Mouse (Mus musculus) urinary bladder, postnatal 25 days (tissue): Measurements from ENCODE around the gene Atp6v0d1.

Experiments
- DNase-seq: peaks from one replicate; pipeline ENCODE4 v3.0.0; 2022; ENCODE audit warnings: low spot score

Gene Atp6v0d1

DNA sequence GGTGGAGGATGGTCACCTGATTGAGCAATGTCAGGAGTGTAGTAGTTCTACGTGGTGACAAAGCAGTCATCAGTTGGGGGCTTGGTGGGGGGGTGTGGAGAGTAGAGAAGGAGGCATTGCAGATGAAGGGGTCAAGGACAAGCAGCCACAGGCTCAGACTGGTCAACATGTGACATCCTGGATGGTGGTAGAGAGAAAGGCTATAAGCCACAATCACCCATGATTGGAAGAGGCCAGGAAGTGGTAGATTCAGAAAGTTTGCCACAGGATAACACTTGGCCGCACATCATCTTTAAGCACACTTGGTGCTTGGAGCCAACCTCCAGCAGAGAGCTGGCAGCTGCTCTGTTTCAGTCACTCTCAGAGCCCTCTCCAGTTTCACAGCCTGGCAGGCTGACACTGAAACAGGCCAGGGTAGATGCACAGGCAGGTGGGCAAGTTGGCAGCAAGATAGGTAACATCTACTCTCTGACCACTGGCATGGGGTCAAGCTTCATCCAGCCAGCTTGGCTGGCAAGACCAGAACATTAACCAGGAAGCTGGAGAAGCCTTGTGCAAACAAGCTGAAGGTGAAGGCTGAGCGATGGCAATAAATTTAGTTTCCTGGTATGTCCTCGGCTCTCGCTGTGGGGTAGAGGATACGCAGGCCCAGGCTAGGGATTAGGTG is 28.7 kb downstream of the Atp6v0d1 start:
- no peak for DNase-seq

- DNase-seq, result no peak
Measured at GRCm38 (mm10) chr8:105536546-105536945, 29.3 kb downstream of the Atp6v0d1 start.

GRCm38 (mm10) chr8:105533892-105534329 is 31.9 kb downstream of the Atp6v0d1 start:
- DNase-seq, result peak; percentile 79

DNA sequence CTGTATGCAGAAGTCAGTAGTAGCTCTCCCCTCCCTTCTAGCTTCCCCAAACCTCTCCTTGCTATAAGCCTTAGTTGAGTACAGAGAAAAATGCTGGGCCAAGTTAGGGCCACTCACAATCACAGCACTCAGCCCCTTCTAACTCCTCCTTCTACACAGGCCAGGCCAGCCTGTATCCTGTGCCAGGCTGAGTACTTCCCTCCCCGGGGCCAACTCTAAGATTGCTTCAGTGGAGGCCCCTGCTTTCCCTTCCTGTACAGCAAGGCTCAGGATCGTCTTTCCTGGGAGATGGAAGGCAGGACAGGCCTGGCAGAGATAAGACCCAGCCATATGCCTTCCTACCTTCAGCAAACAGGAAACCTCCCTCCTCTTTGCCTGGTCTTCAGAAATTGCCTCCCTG is 32.4 kb downstream of the Atp6v0d1 start:
- DNase-seq, result no peak

DNA sequence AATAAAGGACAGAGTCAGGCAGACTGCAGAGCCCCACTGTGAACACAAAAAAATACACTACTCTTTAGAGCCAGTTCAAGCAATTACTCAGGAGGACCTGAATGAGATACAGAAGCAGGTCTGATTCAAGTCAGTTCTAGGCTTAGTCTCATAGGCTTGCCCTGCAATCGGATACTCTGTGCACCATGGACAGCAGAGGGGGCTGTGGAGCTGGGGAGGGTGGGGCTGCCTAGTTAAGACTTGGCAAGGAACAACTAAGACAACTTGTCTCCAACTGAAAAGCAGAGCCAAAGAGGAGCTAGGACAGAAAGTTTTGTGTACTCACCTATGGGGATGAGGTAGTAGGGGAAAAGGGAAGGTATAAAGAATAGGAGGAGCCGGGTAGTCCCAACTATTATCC is 34.1 kb downstream of the Atp6v0d1 start:
- DNase-seq, result peak; percentile 72

DNA sequence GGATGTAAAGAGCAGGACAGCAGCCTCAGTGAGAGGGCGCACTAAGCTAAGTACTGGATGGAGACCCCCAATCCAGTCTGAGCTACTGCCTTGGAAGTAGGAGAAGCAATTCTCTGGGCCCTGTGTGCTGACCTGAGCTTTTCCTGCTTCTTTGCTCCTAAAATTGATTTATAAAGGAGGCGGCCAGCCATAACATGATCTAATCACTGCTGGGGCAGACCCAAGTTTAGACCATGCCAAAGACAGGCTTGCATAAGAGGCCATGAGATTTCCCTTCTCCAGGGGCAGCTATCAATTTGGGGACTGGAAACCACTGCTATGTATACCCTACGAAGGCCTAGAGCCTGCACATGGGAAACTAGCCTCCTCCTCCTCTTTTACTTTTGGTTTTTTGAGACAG is 36.6 kb downstream of the Atp6v0d1 start:
- DNase-seq, result no peak

DNA sequence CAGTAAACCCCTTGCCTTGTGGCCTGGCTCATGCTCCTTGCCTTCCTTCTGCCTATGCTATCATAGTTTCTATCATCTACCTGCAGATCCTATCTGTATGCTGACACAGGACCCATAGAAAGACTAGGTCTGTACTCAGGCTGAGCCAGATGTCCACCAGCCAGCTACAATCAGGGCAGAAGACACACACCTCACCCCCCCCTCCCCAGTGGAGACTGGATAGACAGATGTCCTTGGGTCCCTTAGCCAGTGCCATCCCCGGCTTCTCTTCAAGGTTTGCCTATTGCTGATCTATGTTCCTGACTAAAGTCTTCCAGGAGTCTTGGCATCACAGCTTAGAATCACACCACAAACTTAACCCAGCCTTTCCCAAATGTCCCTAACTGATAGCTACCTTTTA is 37.6 kb downstream of the Atp6v0d1 start:
- DNase-seq, result no peak

DNA sequence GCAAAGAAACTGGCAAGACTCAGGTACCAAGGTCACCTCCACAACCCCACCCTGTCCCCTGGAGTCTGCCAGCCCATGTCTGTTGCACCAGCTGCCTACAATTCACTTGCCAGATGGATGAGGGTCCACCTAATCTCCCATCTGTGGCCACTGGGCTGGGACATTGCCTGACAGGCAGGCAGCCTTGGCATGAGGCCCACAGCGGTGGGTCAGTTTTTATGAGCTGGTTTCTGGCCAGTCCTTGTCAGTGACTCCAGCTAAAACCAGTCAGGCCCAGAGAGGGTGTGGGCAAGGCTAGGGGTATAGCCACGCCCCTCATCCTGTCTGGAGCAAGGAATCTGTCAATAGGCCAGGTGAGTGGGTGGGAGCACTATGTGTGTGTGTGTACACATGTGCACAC is 38.7 kb downstream of the Atp6v0d1 start:
- no peak for DNase-seq

GRCm38 (mm10) chr8:105522890-105523289 is 43.0 kb downstream of the Atp6v0d1 start:
- DNase-seq, result no peak

- DNase-seq, result no peak
Measured at GRCm38 (mm10) chr8:105521995-105522769, 43.7 kb downstream of the Atp6v0d1 start.

DNA sequence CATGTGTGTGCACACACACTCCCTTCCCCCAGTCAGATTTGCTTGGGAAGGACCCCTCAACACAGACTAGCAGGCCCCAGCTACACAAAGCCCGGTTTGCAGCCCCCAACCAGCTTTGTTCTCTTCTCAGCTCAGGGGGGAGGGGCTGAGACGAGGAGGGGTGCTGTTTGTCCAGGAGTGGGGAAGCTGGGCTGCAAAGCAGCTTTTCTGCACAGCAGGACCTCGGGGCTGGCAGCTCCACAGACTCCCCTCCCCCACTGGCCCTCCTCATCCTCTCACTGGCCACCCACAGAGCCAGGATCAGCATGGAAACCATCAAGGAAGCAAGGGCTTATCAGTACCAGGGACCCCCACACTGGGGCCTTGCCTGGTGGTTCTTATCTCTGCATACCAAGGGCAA is 44.8 kb downstream of the Atp6v0d1 start:
- DNase-seq, result no peak

GRCm38 (mm10) chr8:105520521-105520920 is 45.3 kb downstream of the Atp6v0d1 start:
- no peak for DNase-seq

DNA sequence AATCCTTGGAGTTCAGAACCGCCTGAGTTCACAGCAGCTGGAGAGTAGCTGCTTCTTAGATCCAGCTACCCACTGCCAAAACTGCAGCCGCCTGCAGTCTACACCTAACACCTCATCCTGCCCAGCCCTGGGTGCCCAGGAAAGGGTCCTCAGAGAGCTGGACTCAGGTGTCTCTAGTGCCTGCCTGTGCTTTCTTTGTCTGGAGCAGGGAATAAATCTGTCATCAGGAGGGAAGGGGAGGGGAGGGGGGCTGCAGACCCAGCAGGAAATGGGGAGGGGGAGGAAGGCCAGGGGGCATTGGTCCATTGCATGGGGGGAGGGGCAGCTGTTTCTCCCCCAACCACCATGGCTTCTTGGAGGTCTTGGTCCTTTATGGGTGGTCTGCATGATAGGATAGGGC is 46.3 kb downstream of the Atp6v0d1 start:
- DNase-seq, result no peak

DNA sequence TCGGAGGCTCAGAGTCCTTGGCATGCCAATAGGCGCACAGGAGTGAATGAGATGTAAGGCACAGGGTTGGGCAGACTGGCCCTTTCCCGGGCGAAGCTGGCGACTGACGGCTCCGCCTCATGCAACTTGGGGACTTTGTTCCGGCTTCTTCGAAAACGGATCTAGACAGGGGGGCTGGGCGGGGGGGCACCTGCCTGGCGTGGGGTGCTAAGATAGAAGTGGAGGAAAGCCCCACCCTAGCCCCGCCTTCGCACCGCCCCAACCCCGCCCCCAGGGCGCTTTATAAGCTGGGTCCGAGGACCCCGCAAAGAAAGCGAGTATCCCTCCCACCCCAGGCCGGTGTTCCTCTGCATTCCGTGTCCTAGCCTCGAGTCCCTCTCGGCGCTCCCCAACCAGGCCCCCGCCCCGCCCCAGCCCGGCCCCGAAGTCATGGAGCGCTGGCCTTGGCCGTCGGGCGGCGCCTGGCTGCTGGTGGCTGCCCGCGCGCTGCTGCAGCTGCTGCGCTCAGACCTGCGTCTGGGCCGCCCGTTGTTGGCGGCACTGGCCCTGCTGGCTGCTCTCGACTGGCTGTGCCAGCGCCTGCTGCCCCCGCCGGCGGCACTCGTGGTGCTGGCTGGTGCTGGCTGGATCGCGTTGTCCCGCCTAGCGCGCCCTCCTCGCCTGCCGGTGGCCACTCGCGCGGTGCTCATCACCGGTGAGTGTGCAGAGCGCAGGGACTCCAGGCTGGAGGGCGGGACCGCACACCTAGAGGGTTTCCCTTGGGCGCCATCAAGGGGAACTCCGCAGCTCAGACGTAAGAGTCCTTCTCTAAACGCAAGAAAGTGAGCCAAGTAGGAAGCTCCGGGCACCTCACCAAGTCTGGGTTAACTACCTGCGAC is 47.2 kb downstream of the Atp6v0d1 start, which contains the start of gene Hsd11b2:
Gene Hsd11b2 (plus strand): TSS at position 320 of the 878 bp plus-strand sequence.
- no peak for DNase-seq

DNA sequence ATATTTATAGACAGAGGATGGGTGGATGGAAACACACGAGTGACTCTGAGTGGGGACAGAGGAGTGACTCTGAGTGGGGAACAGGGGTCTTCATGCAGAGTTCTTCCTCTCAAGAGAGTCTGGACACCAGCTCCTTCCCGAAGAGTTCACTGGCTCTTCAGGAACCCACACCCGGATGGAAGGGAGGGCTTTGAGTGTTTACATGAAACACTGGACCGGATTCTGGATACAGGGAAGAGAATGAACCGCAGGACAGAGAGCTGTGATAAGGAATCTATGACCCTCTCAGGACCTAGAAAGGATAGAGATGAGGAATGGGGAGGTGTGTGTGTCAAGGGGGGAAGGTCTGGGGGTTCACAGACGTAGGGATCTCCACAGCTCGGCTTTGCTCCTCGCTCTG is 48.5 kb downstream of the Atp6v0d1 start:
- DNase-seq, result no peak

DNA sequence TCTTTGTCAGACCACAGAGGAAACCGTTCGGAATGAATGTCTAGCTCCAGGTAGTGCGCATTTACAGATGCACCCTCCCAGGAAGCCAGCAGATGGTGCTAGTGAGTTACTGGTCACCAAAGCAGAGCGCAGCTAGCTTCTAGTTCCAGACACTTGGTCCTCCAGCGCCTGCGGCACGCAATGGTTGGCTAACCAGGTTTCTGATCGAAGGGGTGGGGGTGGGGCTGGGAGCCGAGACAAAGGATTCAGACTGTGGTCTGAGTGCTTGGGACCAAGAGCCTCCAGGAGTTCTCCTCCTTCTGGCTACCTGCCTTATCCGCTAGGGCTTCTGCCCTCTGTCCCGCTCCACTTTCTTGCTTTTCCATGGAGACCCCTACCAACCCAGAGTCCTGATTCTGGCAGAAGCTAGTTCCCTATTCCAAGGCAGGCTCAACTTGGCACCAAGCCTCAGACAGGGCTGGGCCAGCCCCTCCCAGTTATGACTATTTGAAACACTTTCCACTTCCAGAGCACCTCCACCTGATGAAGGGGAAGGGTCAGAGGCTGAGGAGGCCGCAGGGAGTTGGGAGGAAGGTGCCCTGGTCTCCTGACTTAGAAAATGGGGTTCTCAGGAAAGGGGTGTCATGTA is 49.7 kb downstream of the Atp6v0d1 start:
- peak; percentile 70 for DNase-seq

- peak; percentile 41 for DNase-seq
Measured at GRCm38 (mm10) chr8:105514656-105515055, 51.2 kb downstream of the Atp6v0d1 start.

DNA sequence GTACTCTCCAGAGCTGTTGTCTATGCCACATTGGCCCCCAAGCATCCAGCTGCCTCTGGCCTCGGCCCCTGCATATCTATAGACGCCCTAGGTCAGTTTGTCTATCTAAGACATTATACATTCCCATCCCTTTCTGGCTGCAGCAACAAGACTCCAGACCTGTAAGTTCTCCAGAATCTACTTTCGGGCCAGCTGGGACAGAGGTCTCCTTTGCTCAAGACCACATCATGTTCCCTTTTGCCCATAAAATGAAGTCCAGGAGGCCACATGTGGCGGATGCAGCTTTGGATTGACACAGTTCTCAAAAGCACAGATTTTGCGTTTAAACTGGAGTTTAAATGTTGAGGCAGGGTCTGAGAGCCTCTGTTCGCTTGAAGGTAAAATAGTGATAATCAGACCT is 51.7 kb downstream of the Atp6v0d1 start:
- no peak for DNase-seq

GRCm38 (mm10) chr8:105509997-105510735 is 55.7 kb downstream of the Atp6v0d1 start:
- no peak for DNase-seq

- DNase-seq, result no peak
Measured at GRCm38 (mm10) chr8:105508758-105509157, 57.1 kb downstream of the Atp6v0d1 start.

DNA sequence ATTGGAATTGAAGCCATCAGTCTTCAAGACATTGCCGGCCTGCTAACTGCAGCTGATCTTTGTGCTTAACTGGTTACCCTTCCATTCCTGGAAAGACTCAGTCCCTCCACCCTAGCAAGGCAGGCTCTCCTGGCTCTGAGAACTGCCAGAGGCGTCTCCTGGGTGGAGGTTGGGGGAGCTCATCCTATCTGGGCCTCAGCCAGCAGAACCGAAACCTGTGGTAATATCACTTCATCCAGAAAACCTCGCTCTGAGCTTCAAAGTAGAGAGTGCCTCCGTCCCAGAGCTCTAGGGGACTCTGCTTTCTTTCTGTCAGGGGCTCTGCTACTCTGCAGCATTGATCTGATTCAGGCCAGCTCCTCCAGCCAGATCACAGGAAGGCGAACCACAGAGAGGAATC is 58.9 kb downstream of the Atp6v0d1 start:
- no peak for DNase-seq
